Mouse (Mus musculus): ENCODE measurements around the gene Wdfy4.
A peak's percentile ranks its signal among the peaks of the same experiment; 100 is the strongest.

The Wdfy4 gene

DNA sequence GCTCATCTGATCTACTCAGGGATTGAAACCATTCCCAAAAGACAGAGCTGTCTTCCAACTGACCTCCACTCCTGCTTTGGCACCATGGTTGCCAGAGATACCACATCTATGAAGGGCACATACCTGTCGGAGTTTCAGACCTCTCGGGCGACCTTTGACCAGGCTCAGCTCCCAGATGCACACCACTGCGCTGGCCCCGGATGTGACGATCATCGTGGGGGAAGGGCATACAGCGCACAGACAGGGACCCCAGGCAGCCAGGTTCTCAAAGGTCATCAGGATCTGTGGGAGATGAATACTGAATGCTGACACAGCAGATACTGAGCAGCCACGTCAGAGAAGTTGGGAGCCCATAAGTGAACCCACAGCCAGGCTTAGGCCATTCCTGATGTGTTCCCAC lies 214.6 kb downstream of the Wdfy4 start:
- DNase-seq (ENCODE audit: low spot score): no peak

DNA sequence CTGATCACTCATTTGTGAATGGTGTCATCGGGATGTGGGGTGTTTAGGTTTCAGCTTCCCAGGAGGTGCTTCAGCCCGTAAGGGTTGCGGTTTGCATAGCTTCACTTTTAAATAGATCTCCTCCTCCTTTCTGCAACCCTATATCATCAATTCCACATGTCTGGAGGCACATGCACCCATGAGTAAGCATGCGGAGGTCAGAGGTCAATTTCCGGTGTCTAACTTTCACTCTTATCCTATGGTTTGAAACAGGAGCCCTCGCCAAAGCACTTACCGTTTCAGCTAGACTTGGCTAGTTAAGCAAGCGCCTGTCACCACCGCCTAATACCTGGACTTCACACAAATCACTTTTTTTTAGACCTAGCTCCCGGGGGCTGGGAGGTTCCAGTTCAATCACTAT lies 220.6 kb downstream of the Wdfy4 start:
- DNase-seq (ENCODE audit: low spot score): peak; percentile 56

- DNase-seq (ENCODE audit: low spot score): peak; percentile 88
Observed at GRCm38 (mm10) chr14:32960481-32960880, 224.8 kb downstream of the Wdfy4 start.

DNA sequence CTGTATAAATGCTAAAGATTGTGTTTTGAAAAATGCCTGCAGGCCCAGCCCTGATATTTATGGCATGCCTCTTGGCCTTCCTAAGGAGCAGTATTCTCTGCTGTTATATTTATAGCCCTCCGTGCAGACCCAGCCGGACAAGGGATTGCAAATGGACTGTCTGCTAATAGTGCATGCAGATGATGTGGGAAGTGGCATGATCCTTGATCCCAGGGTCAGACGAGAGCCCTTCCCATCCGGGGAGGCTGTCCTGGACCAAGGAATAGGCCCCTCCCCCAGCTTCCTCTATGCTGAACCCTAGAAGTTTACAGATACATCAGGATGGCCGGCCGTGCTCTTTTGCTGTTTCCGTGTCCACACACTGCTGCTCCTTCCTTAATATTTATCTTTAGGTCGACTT lies 226.6 kb downstream of the Wdfy4 start:
- peak; percentile 31 for DNase-seq (ENCODE audit: low spot score)

DNA sequence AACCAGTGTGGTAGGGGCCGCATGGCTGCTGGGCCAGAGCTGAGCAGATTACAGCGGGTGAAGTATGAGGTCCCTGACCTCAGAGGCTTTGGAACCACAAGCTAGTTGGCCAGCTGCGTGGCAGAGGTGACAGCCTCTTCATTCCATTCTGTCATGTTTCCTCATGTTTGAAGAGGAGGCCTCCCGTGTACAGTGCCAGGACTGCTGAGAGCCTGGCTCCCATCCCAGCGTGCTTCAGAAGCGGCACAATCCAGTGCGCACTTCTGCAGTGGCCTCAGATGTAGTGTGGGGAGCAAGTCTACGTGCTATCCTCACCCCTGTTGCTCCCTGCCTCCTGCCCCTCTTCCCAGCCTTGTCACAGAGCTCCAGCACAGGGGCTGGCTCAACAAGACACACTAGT lies 228.8 kb downstream of the Wdfy4 start:
- DNase-seq (ENCODE audit: low spot score): no peak

- DNase-seq (ENCODE audit: low spot score): peak; percentile 46
Observed at GRCm38 (mm10) chr14:32950312-32951301, 234.7 kb downstream of the Wdfy4 start.

DNA sequence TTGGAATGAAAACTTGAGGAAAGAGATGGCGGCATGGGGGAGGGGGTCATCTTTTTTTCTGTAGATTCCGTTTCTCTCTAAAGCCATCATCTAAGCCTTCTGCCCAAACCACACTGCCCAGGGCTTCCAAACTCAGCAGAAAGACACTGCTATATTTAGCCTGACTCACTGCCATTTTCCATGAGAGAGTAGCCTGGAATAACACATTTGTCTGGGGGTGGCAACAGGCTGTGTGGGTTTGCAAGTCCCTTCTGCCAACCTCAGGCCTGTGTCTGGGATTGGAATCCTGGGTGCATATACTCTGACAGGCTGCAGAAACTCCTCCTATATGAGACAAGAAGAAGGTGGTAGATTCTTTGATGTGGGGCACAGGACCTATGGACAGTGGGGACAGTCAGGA lies 237.8 kb downstream of the Wdfy4 start:
- no peak for DNase-seq (ENCODE audit: low spot score)

GRCm38 (mm10) chr14:32939217-32939616 lies 246.1 kb downstream of the Wdfy4 start:
- no peak for DNase-seq (ENCODE audit: low spot score)

GRCm38 (mm10) chr14:32934064-32934463 lies 251.2 kb downstream of the Wdfy4 start:
- no peak for DNase-seq (ENCODE audit: low spot score)

DNA sequence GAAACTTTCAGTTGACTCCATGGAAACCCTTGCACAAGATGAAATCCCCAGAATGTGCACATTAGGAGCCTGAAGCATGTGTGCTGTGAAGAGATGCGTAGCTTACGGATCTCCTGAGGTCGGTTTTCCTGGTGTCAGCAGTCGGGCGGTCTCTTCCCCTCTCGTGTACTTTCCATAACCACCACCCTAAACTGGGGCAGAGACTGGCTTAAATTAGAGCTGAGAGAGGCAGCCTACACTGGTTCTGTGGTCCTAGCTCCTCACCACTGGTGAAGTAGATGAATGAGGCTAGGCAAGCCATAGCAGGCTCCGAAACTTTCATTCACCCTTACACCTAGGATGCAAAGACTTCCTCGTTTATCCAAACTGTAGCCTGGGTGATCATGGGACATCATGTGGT lies 253.1 kb downstream of the Wdfy4 start:
- DNase-seq (ENCODE audit: low spot score): no peak

DNA sequence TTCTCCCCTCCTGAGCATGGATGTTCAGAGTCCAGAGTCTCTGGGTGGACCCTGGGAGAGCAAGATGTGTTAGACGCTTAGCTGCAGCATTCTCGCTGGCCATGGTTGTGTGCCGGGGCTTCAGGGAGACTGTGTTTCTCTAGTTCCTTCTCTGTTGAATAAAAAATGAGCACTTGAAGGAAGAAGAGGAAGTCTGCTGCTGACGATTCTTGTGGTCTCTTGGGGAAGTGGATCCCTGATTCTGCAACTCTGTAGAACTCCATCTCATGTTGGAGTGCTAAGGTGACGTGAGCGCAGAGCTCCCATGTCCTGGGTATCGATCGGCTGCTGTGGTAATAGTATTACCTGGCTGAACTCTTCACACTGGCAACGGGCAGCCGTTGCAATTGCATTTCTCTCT lies 253.6 kb downstream of the Wdfy4 start:
- DNase-seq (ENCODE audit: low spot score): no peak

DNA sequence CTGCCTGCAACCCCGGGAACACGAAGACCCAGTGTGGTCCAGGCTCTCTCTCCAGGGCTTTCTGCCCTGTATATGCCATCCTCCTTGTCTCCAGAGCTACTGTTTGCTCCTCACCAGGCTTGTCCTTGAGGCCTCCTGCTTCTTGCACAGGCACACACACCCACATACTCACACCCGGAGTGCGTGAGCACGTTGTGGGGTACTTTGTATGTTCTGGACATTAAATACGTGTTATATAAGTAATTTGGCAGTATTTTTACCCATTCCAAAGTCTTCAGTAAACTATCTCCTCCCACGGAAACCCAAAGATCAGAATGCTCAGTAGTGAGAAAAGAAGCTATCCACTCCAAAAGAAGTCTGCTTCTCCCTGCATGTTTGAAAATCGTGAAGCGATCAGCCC lies 261.4 kb downstream of the Wdfy4 start:
- no peak for DNase-seq (ENCODE audit: low spot score)

GRCm38 (mm10) chr14:32917919-32918318 lies 267.4 kb downstream of the Wdfy4 start:
- no peak for DNase-seq (ENCODE audit: low spot score)

GRCm38 (mm10) chr14:32915360-32915759 lies 269.9 kb downstream of the Wdfy4 start:
- DNase-seq (ENCODE audit: low spot score): no peak

GRCm38 (mm10) chr14:32911187-32911586 lies 274.1 kb downstream of the Wdfy4 start:
- no peak for DNase-seq (ENCODE audit: low spot score)
